Mouse (Mus musculus) cerebellum, adult 11-12 months (tissue): ENCODE results near the gene Slc6a19.
A peak's percentile ranks its signal among the peaks of the same experiment; 100 is the strongest.
"Not testable (repeated sequence)": the region's sequence is repeated elsewhere in the genome, so short reads cannot be mapped to it uniquely, and the experiment has no call there.

Experiments
- DNase-seq: peaks from one replicate; pipeline ENCODE4 v3.0.0; 2022

Gene Slc6a19

DNA sequence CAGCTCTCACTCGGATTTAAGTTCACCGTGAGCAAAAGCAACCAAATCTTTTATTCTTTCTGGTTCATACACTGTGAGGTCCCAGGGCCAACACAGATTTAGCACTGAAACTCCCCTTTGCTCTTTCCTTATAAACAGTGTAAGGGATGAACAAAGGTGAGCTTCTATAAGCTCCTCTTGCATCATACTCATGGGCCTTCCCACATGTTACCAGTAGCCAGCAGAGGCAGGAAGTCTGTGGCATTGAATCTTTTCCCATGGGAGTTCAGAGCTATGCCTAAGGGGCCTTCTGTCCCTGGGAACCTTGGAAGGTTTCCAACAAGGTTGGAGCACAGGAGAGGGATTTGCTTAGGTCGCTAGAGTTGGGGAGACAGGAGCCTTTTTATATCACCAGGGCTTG is 7.6 kb upstream of the Slc6a19 start:
- DNase-seq: no peak

DNA sequence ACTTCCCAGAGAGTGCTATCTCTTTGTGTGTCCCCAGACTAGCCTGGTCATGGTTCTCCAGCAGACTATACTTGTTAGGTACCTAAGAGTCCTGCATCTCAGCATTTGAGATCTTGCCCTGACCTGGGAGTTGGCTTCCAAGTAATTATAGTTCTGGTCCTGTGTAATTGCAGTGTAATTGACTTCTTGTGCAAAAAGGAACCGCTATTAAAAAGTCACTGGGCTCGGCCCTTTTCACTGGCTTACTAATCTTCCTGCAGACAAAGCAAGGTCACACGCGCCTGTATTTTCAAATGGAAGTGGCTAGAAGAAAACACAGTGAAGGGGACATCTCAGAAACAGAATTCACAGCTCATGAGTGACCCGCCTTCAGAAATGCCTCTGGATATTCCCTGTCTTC is 7.1 kb upstream of the Slc6a19 start:
- DNase-seq: no peak

DNA sequence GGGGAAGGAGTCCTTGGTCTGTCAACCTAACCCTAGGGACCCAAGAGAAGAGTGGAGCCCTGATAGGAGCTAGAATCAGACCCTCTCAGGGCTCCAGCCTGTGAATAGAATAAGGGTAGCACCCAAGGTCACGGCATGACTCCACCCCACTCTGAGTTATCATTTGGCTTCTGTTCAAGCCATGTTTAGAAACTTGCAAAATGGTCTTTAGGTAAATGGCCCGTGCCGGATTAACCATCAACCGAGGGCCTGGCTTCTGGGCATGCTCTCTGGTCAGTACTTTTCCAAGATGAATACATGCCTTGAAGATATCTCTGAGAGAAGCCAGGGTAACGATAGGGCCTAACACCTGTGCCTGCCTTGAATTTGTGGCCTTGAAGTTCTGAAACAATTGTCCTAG is 6.6 kb upstream of the Slc6a19 start:
- no peak for DNase-seq

DNA sequence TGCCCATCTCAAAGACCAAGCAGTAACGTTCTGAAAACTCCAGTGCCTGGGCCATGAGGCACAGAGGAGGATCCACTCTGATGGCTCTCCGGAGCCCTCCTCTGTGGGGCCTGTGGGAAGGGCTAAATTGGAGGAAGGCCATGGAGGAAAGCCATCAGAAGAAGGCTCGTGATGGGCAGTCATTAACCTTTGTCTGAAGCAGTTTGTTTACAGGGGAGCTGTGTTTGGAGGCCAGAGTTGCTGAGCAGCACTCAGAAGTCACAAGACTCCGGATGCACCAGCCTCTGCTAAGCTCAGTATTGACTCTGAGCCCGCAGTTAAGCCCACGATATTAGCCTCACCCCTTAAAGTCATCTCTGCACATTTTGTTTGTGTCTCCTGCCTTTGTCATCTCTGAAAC is 4.8 kb upstream of the Slc6a19 start:
- DNase-seq: no peak

DNA sequence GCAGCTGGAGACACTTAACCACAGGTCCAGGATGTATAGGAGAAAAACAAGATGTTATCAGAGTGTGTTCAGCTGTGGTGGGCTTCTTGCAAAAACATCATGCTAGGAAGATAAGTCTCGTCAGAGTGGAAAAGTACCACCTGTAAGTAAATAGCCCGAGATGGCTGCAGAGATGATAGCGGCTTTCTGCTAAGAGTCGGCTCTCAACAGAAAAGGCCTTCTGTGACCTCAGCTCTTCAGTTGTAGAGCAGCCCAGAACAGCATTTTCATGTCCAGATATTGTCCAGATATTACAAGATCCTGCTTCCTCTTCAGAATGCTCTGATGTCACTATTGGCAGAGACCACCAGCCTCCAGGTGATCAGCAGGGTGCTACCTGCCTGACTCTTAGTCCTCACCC is 1.2 kb downstream of the Slc6a19 start:
- not testable (repeated sequence) for DNase-seq

DNA sequence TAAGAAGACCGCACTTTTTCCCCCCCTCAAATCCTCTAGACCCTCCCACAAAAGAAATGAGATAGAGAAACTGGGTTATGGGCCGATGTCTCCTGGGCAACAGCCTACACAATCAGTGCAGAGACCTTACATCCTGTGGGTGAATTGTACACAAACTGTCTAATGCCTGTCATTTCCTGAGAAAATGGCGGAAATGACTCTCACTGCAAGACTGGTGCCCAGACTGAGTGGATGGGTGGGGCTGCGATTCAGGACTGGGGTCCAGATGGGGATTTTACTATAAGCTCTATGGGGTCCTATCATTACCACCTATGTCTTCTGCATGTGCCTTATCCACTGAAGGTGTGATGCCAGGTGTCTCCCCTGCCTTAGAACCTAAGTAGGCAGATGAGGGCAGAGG is 1.9 kb downstream of the Slc6a19 start:
- no peak for DNase-seq

DNA sequence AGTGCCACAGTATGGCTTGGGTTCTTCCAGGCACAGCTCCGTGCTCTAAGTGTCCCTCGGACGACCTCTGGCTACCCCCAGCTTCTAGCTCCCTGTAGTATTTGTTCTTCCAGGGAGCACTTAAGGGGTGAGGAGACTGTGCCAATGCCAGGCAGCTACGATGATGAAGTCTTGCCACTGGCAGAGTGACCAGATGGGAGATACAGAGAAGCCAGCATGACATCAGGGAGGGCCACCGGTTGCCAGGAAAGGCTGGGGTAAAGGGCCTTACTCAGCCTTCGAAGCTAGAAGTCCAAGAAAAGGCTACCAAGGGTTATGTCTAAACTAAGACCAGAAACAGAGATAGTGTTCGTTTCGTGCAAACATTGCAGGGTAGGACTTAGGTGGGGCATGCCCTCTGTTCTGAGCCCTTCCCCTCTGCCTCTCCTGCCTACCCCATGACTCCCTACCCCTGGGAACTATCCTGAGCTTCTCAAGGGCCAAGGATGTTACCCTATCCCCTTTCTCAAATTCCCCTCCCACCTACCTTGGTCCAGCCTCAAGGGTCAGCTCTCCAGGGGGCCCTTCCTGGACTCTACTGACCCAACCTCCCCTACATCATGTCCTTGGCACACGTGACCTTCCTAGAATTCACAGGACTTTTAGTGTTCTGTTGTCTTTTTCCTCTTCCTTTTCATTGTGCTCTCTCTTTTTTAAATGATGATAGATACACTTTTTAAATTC is 3.3 kb downstream of the Slc6a19 start:
- DNase-seq: peak; percentile 7

DNA sequence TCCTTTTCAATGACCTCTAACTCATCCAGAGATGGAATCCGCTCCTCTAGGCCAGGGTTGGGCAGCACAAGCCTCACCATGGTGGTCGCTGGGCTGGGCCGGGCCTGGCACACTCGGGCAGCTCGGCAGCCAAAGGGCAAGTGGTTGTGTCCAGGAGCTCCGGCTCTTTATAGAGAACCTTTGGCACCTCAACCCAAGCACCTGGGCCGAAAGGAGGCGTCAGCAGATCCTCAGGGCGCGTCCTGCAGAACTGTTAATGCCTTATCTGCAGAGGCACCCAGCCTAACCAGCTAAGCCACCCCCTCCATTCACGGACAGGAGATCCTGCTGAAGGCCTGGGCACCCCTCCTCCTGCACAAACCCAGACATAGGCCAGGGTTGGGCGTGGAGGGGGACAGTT is 4.1 kb downstream of the Slc6a19 start:
- DNase-seq: no peak

DNA sequence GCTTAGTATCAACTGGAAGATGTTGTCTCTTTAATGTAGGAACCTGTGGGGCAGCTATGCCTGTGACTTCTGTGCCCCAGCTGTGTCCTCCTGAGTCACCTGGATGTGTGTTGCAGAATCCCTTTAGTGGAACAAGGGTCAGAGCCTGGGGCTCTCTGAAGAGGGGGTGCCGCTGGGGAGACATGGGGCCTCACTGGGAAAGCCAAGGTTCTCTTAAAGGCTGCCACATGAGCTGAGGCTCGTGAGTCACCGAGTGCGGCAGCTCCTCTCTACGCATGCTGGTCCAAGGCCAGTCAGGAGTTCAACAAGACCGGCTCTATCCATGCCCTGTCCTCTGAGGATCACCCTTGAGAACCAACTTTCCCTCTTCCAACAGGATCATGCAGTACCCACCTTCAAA is 5.0 kb downstream of the Slc6a19 start:
- DNase-seq: no peak

DNA sequence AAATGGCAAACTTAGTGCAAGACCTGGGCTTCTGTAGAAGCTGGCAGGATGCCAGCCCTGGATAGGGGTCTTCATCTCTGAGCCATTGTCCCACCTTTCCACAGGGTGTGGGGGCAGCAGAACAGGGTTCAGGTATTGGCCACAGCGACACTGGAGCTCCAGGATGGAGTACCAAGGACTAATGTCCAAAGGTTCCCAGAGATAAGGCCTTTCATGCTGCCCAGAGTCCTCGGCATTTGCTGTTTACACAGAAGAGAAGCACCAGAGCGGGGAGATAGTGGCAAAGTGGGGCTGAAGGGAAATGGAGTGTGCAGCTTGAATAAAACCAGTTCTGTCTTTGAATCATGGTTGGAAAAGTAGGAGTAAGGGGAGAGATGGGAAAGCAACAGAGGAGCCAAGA is 8.1 kb downstream of the Slc6a19 start:
- DNase-seq: no peak

DNA sequence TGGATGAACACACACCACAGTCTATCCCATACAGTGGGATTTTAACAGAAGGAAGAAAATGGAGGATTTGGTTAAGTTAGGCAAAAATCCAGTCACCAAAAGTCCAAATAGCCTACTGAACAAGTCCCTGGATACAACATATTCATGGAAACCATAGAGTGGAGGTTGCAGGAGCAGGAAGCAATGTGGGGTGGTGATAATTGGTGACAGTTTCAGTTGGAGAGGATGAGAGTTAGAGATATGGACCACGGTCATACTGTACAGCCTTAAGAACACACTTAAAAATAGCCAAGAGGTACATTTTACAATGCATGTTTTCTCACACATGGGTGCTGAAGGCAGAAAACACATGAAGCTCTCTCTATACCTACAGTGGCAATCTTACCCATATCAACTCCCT is 9.7 kb downstream of the Slc6a19 start:
- DNase-seq: no peak

DNA sequence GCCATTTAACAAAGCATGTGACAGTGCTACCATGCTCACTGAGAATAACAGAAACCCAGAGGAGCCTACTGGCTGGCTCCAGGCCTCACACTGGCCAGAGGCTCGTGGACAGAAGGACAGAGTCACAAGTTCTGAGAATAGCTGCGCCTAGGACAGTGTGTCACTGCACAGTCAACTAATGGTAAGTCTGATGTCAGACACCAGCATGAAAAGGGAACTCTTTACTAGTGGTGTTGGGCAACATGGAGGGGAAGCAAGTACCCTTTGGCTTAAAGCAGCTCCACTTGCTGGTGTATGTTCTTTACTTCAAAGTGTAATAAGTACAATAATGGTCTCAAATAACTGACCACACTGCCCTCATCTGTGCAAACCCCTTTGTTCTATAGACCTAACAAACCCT is 11.3 kb downstream of the Slc6a19 start:
- no peak for DNase-seq

DNA sequence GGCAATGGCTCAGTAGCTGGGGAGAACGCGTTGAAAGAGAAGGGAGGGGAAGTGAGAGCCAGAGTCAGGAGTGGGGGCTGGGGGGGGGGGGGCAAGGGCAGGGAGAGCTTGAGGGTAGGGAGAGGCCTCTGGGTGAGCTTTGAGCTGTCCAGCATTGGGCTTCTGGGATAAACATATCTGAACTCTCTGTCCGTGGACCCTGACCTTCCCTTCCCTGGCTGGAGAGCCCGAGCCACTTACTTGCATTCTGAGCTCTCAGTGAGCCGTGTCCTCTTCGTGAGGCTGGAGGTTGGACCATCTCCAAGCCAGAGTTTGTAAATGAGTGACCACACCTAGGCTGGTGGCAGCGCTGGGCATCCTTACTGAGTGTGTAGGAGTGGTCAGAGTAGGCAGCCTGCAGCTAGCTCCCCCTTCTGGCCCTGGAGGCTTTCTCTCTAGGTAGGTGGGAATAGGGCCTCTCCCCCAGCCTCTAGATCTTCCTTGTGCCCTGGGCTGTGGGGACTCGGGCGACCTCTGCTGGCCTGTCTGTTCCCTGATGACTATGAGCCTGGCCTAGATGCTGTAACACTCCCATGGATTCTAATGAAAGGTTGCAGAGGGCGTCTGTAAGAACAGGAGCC is 12.3 kb downstream of the Slc6a19 start:
- peak; percentile 20 for DNase-seq

DNA sequence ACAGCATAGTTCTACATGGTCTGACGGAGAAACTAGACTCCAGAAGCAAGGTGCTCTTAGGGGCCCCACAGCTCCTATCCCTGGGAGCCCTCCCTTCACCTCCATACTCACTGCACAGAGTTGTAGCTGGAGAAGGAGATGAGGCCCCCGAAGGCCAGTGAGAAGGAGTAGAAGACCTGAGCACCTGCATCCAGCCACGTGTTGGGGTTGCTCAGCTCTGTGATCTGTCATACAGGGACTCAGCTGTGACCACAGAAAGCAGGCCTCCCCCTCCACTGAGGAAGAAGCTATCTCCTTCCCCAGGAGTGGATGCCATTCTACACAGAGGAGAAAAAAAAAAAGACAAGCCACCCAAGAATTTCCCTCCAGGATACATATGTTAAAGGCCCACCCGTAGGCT is 15.7 kb downstream of the Slc6a19 start:
- no peak for DNase-seq

DNA sequence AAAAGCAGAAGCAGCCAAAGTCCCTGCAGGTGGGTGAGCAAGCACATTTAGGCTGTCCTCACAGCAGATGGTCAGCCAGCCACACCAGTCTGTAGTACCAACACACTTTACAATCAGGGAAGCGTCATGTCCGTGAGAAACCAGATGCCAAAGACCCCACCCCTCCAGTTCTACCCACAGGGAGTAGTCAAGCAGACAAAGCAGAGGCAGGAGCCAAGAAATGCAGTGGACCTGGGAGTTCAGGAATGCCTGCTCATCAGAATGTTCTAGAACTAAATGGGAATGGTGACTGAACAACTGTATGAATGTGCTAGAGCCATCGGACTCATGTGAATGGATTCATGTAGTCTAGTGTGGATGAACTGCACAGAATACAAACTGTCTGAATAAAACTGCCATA is 17.1 kb downstream of the Slc6a19 start:
- DNase-seq: no peak

DNA sequence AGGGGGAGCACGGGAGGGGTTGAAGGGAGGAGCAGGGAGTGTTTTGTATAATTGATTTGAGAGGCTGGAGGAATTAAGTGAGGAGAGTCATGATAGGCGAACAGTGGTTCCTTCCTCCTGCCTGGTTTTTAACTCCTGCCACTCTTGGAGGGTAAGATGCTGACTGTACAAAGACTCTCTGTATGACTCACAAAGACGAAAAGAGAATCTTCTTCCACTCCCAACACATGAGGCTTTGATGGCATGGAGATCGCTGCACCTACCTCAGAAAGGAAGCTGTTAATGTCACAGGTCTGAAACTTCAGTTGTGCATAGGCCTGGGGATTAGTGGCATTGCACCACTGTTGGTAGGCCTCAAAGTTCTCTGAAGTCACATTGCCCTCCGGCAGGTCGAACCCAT is 19.2 kb downstream of the Slc6a19 start:
- DNase-seq: no peak

DNA sequence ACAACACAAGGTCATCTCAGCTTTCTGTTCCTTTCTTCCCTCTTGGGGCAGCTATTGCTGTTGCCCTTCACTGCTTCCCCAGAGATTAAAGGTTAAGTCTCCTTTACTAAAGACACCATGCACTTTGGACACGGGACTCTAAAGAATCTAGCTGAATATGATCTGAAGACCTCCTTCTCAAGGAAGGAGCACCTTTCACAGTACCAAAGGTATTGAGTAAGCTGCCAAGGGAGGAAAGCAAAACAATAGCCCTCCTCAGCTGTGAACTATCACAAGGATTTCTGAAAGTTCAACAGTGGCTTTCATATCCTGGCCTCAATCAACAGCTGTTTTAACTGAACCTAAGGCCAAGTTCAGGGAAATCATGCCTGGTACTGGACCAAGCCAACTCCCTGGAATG is 20.3 kb downstream of the Slc6a19 start:
- DNase-seq: no peak

DNA sequence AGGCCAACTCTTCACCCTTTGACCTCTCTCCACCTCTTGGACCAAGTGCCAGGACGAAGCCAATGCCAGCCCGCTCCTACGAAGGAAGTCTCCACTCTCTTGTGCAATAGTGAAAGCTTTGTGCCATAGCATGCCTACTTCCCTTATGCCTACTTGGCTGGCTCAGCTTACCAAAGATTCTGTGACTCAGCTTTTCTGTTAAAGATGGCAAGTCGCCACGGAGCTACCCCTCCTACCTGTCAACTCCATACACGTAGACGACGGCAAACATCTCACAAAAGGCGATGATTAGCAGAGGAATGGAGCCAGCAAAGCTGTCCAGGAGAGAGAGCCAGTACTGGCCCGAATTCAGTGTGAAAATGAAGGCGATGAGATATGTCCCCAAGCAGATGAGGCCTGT is 21.0 kb downstream of the Slc6a19 start:
- DNase-seq: no peak

DNA sequence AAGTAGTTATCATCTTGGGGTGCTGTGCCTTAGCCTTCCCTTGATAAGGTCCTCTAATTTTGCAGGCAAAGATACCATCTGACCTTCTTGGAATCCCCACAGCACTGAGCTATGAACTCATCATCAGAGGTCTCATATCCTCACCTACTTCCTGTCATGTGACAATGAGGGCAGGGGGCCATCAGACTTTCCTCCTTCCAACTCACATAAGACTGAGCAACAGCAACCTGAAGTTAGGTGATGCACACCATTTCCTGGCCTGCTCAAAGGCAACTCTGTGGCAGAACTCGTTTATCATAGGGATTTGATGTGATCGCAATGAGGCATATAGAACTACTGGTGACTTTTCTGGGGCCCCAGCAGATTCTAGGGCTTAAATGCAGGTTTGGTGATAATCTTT is 22.4 kb downstream of the Slc6a19 start:
- no peak for DNase-seq

DNA sequence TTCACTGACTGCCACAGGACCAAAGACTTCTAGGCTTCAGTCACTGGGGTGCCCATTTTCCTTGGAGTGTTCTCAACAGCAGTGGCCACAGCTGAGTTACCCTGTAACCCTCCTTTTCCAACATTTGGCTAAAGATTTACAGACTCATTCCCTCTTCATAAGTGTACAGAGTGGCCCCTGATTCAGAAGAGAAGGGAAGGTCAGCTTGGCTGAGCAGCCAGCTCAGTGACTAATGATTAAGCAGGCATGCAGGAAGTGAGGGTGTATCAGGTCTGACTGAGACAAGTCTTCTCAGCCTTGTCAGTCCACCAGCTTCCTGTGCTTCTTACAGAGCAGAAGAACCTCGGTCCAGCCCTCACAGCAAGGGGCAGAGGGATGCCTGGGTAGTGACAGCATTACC is 24.3 kb downstream of the Slc6a19 start:
- no peak for DNase-seq

DNA sequence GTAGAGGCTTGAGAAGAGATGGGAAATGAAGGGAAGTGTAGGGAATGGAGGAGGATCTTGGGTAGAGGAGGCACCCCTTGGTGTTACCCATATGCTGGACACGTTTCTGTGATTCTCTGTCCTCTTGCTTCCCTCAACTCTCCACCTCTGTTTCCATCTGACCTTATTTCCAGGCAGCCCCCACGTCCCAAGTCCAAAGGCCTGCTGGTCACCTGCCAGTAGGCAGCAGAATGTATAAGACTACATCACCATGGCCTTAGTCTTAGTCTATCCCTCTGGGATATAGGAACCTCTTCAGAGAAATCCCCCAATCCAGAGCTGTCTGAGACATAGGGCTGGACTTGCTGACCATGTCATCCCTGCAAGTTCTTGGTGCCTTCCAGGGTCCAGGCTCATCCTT is 25.4 kb downstream of the Slc6a19 start:
- DNase-seq: no peak

DNA sequence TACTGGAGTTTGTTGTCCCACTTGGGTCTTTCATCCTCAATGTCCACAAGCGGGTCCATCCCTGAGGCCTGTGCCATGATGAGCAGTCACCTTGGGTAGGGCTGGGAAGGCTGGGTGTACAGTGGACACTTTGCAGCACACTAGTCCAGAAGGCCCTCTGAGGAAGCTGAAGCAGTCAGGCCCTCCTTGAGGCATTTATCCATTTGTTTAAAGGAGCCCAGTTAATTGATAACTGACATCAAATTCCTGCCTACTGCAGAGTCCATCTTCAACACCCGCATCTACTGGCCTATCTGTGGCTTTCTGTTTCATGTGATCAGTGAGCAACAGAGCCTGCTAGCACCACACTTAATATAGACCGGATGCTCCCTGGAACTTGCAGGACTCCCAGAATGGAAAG is 26.8 kb downstream of the Slc6a19 start, which contains the start of gene Slc6a18:
Gene Slc6a18, minus strand, starts transcription at position 171 of the 400 bp plus-strand sequence.
- no peak for DNase-seq

DNA sequence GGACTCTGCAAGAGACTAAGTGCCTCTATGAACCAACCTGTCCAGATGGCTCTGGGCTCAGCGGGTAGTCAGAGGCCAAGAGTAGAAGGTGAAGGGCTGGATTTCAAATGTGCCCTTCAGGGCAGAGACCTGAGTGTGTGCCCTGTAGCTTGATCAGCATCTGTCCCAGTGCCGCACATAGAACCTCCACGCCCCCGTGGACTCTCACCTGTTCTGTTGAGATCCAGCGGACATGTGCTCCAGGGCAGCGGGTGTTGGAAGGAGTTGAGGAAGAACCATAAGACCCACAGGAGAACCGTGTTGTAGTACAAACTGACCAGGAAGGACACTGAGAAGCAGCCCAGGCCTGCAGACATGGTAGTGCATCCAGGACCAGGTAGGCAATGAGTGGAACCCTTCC is 29.5 kb downstream of the Slc6a19 start:
- DNase-seq: no peak

DNA sequence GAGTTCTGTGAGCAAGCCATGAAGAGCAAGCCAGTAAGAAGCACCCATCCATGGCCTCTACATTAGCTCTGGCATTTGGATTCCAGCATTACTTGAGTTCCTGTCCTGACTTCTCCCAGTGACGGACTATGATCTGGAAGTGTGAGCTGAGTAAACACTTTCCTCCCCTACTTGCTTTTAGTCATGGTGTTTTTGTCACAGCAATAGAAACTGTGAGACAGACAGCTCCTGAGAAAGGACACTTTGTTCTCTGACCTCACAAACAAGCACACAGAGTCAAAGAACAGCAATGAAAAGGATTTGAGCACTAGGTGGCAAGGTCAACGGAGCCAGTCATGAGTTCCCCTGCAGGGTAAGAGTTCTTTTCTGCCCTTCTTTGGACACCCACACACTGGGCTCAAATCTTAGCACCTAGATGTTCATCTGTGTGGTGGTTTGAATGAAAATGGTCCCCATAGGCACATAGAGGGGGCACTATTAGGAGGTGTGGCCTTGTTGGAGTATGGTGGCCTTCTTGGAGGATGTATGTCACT is 44.4 kb downstream of the Slc6a19 start:
- DNase-seq: no peak

DNA sequence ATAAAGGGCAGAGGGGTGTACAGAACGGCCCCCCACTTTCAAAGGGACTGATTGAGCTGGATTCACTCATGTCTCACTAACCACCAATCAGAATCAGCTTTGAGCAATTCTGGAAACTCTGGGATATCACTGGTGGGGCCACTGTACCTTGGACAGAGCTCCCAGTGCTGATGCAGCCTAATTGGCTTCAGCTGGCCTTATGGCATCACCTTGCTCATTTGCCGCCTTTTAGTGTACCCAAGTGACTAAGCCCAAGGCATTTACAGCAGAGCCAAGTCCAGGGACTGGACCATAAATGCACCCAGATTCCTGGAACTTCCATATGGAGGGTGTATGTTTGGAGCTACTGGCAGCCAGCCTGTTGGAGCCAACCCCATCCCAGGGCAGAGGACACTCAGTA is 45.7 kb downstream of the Slc6a19 start:
- DNase-seq: no peak
